Comparison of ENCODE assay signal across 1 mouse cellular context in the genomic region with DNA sequence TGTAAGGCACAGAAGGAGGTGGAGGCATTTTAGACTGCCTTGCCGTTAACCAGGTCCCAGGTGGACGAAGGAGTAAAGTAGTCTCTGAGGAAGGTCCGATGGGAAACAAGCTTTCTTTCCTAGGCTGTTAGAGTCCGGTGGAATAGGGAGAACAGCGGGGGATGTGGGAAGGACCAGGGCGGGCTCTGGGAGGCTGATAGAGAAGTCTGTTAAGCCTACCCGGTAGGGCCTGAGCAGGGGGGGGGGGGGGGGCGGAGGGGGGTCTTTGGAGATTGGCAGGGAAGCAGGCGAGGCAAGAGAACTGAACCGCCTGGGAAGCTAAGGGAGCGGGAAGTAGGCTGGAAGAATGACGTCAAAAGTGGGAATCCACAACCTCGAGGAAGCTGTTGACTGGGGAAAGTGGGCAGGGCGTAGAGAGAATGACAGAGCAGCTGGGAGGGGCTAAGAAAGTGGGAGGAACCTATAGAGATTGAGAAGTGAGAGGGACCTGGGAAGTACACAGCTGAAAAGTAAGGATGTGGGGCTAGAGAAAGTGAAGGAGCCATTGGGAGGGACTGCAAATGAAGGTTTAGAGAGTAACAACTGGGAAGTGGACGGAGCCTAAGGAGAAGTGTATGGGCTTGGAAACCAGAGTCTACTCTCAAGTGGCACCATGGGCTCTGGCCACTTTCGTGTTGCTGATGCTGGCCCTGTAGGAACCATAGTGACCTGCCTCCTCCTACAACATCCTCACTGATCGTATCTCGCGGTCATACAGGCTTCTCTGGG.
TF ChIP-seq lines count a peak whose summit lies in the region.

No protein-coding gene starts in this region.

TF ChIP-seq in MEL, 35 proteins besides CTCF, POLR2A, EP300 and RAD21:
- no peak for TF ChIP-seq MEF2A (IDR thresholded peaks at IDR 0.05; ENCODE audit: extremely low read depth, insufficient replicate concordance, low read depth, low read length, poor library complexity, severe bottlenecking)
- TF ChIP-seq NRF1 (IDR thresholded peaks at IDR 0.05; ENCODE audit: insufficient read depth, low read depth, low read length, poor library complexity, severe bottlenecking) = no peak
- TF ChIP-seq ZNF384 (IDR thresholded peaks at IDR 0.05; ENCODE audit: low read depth, low read length) = no peak
- TF ChIP-seq GATA1 (IDR thresholded peaks at IDR 0.05; ENCODE audit: low read depth, low read length) = no peak
- no peak for TF ChIP-seq ZKSCAN1 (IDR thresholded peaks at IDR 0.05; ENCODE audit: low read depth, low read length)
- TF ChIP-seq MAFK (IDR thresholded peaks at IDR 0.05; ENCODE audit: borderline replicate concordance, low read depth, low read length) = no peak
- TF ChIP-seq E2F4 (IDR thresholded peaks at IDR 0.05; ENCODE audit: borderline replicate concordance, low read depth, low read length) = no peak
- TF ChIP-seq TBP (IDR thresholded peaks at IDR 0.05; ENCODE audit: low read depth, low read length) = no peak
- TF ChIP-seq RCOR1 (IDR thresholded peaks at IDR 0.05; ENCODE audit: low read depth, low read length) = no peak
- no peak for TF ChIP-seq CHD1 (IDR thresholded peaks at IDR 0.05; ENCODE audit: low read depth, low read length)
- no peak for TF ChIP-seq BHLHE40 (IDR thresholded peaks at IDR 0.05; ENCODE audit: borderline replicate concordance, low read depth, low read length)
- TF ChIP-seq MXI1 (IDR thresholded peaks at IDR 0.05; ENCODE audit: low read depth, low read length) = no peak
- TF ChIP-seq MAX (IDR thresholded peaks at IDR 0.05; ENCODE audit: low read length) = no peak
- TF ChIP-seq ZC3H11A (IDR thresholded peaks at IDR 0.05; ENCODE audit: low read depth, low read length) = no peak
- no peak for TF ChIP-seq JUND (IDR thresholded peaks at IDR 0.05; ENCODE audit: low read depth, low read length)
- TF ChIP-seq TCF12 (IDR thresholded peaks at IDR 0.05; ENCODE audit: low read depth, low read length) = no peak
- TF ChIP-seq POLR2AphosphoS5 (IDR thresholded peaks at IDR 0.05; ENCODE audit: borderline replicate concordance, low read depth, low read length) = no peak
- no peak for TF ChIP-seq SMC3 (IDR thresholded peaks at IDR 0.05; ENCODE audit: low read depth, low read length)
- no peak for TF ChIP-seq USF1 (IDR thresholded peaks at IDR 0.05; ENCODE audit: low read depth, low read length)
